Mouse (Mus musculus) hindbrain, embryonic 14.5 days (tissue): ENCODE results near the gene Faap100. TPM values are rescaled to one million over a fixed set of nuclear protein-coding genes. Genes with fewer than 3 reads are reported as not detected.

Experiments
- ATAC-seq: fragments of 200-750 bp; cut with Nextera tagmentation; 2 replicates; pipeline ENCODE4 v1.8.0; 2017; ENCODE audit warnings: moderate number of reproducible peaks, mild to moderate bottlenecking, moderate TSS enrichment, moderate library complexity; ENCODE audit not compliant: low FRiP score
- DNase-seq: peaks from one replicate; pipeline ENCODE4 v3.0.0-alpha.2; 2015; ENCODE audit warnings: low spot score
- H3K27ac ChIP-seq: fragments of 300-500 bp; sonication (generic); 2 replicates; pipeline ENCODE4 v1.5.1; 2014; ENCODE audit warnings: mild to moderate bottlenecking, moderate library complexity
- H3K27me3 ChIP-seq: fragments of 300-500 bp; sonication (generic); 2 replicates; pipeline ENCODE4 v1.6.1; 2014; ENCODE audit warnings: mild to moderate bottlenecking, low read length, mixed read lengths; ENCODE audit not compliant: control insufficient read depth, insufficient read depth
- H3K36me3 ChIP-seq: fragments of 300-500 bp; sonication (generic); replicated peaks from 2 replicates; pipeline ENCODE4 v1.6.1; 2014; ENCODE audit not compliant: control insufficient read depth, insufficient read depth
- H3K4me1 ChIP-seq: fragments of 300-500 bp; sonication (generic); replicated peaks from 2 replicates; pipeline ENCODE4 v1.6.1; 2014; ENCODE audit warnings: antibody characterized with exemption, low read length, mixed read lengths; ENCODE audit not compliant: control insufficient read depth, insufficient read depth
- H3K4me2 ChIP-seq: fragments of 300-500 bp; sonication (generic); replicated peaks from 2 replicates; pipeline ENCODE4 v1.6.1; 2014; ENCODE audit warnings: mild to moderate bottlenecking, moderate library complexity
- H3K4me3 ChIP-seq: fragments of 300-500 bp; sonication (generic); replicated peaks from 2 replicates; pipeline ENCODE4 v1.5.1; 2014; ENCODE audit warnings: mild to moderate bottlenecking, low read length
- H3K9ac ChIP-seq: fragments of 300-500 bp; sonication (generic); 2 replicates; pipeline ENCODE4 v1.6.1; 2014
- H3K9me3 ChIP-seq: fragments of 300-500 bp; sonication (generic); 2 replicates; pipeline ENCODE4 v1.6.1; 2016; ENCODE audit warnings: low read length; ENCODE audit not compliant: control insufficient read depth
- WGBS: fragments of 180-500 bp; shearing (Covaris S2); extraction: QIAGEN DNeasy Blood & Tissue Kit; methylation state at CpG from one replicate; pipeline ENCODE4 v1.1.7; 2014; 5-methylcytosine and 5-hydroxymethylcytosine counted together
- polyA plus RNA-seq: library from polyadenylated mRNA; unstranded; fragments of >200 nt; fragmentation: Nextera tagmentation; extraction: Ambion mirVana; gene quantifications from 2 replicates; pipeline ENCODE4 v1.2.1, GENCODE M21; 2014

Faap100 gene
- polyA plus RNA-seq, 1 experiment from 2014 or later: 85.6 TPM

GRCm38 (mm10) chr11:120378031-120378610, 443 bp downstream of the Faap100 start:
- H3K4me2 ChIP-seq: peak overlapping the region; percentile 95
- no peaks in the 10 kb centered on the region for H3K27me3 ChIP-seq
- DNase-seq (no peak), ATAC-seq (peak; percentile 32)
- 4% methylated on average over 40 of the region's 40 CpGs for WGBS
- peaks cover 25% of the 10 kb centered on the region for H3K4me1 ChIP-seq
- H3K9me3 ChIP-seq: no peaks in the 10 kb centered on the region
- H3K4me3 ChIP-seq: peak overlapping the region; percentile 91
- peak overlapping the region; percentile 86 for H3K27ac ChIP-seq
- peak overlapping the region; percentile 92 for H3K9ac ChIP-seq
- peaks cover 72% of the 10 kb centered on the region for H3K36me3 ChIP-seq

- Histone ChIP-seq H3K4me1 (peaks cover 25% of the 10 kb centered on the region), H3K27me3 (no peaks in the 10 kb centered on the region), H3K9me3 (no peaks in the 10 kb centered on the region), H3K36me3 (peaks cover 72% of the 10 kb centered on the region), H3K4me2 (peak overlapping the region; percentile 95), H3K4me3 (peak overlapping the region; percentile 91), H3K9ac (peak overlapping the region; percentile 92), H3K27ac (peak overlapping the region; percentile 86; the same call in 1 of the 2 replicates)
- DNase-seq (no peak), ATAC-seq (no peak)
- 70% methylated on average over 10 of the region's 10 CpGs for WGBS
These were observed 1.2 kb downstream of the Faap100 start for GRCm38 (mm10) chr11:120377337-120377736.

DNA sequence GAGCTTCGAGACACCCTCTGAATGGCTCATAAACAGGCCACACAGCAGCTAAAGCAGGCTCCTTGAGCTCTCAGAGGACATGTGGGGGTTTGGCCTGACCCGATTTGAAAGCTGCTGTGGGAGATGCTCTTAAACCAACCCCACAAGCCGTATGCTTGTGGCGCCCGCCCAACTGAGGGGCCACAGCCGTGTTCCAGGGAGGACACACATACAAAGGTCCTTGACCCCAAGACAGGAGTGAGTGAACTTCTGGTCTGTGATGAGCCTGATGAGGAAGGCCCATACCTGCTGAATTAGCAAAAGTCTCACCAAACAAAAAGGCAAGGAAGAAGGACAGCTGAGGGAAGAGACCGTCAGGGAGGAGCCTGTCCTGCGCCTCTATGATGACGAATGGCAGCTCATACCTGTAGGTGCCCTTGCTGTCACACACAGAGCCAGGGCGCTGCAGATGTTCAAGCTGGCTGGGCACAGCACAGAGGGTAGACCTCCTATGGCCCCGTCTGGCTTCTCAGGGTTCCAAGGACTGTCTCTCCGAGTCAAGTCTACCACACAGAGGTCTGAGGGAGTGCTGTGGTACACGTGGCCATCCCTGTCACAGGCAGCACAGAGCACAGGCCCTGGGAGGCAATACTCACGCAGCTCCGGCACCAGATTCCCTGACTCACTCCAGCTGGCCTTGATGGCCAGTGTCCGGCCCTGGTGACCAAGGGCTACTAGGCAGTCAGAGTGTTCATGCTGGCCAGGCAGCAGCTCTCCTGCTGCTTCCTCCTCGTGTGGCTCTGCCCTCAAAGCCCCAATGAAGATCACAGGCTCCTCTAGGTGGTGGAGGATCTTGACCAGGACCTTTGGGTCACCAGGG, 2.0 kb downstream of the Faap100 start:
- H3K4me2 ChIP-seq: peak overlapping the region; percentile 95
- H3K4me1 ChIP-seq: peaks cover 25% of the 10 kb centered on the region
- ATAC-seq: no peak
- no peaks in the 10 kb centered on the region for H3K27me3 ChIP-seq
- no peak for DNase-seq
- no peak overlapping the region for H3K27ac ChIP-seq
- peak overlapping the region; percentile 91; the same call in 1 of the 2 replicates for H3K4me3 ChIP-seq
- peak overlapping the region; percentile 92; the same call in 1 of the 2 replicates for H3K9ac ChIP-seq
- no peaks in the 10 kb centered on the region for H3K9me3 ChIP-seq
- WGBS: 91% methylated on average over 17 of the region's 17 CpGs
- H3K36me3 ChIP-seq: peaks cover 72% of the 10 kb centered on the region

GRCm38 (mm10) chr11:120375324-120375723, 3.2 kb downstream of the Faap100 start:
- ATAC-seq: no peak
- Histone ChIP-seq H3K9me3 (no peaks in the 10 kb centered on the region), H3K36me3 (peaks cover 68% of the 10 kb centered on the region), H3K27me3 (no peaks in the 10 kb centered on the region), H3K4me2 (no peak overlapping the region), H3K9ac (no peak overlapping the region), H3K4me1 (peaks cover 25% of the 10 kb centered on the region), H3K27ac (no peak overlapping the region), H3K4me3 (no peak overlapping the region)
- 95% methylated on average over 10 of the region's 10 CpGs for WGBS
- no peak for DNase-seq

DNA sequence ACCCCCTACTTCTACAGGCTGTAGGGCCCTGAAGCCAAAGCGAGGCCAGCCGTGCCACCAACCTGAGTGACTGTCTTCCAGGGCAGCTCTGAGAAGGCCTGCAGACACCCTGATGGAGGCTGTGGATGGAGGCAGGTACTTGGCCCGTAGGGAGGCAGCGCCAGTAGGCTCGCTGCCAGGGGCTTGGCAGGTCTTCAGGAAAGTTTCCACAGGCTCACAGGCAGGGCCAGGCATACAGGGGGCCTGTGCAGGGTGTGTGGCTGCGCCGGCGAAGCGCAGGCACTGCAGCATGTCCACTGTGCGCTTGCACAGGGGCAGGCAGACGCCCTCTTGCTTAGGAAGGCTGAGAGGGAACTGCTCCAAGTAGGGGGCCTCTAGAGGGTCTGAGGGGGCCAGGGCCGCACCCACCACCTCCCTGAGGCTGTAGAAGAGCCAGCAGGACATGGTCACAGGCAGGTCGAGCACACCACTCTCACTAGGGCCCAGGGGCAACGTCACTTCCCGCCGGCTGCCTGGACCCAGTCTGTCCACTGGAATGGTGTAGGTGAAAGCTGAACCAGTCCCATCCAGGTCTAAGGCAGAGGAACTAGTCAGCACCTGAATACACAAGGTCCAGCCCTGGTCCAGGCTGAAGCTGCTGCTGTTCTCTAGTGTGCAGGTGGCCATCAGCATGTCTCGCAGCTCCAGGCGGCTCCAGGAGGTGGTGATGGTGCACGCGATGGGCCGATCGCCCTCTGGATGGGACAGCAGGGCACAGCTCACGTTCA, 4.6 kb downstream of the Faap100 start:
- DNase-seq (no peak), ATAC-seq (no peak)
- Histone ChIP-seq H3K9me3 (no peaks in the 10 kb centered on the region), H3K27ac (no peak overlapping the region), H3K9ac (0 out of 2 replicates have a peak overlapping the region, but pooled peaks have one; percentile 11), H3K4me1 (peaks cover 21% of the 10 kb centered on the region), H3K4me3 (no peak overlapping the region), H3K36me3 (peaks cover 77% of the 10 kb centered on the region), H3K4me2 (no peak overlapping the region), H3K27me3 (no peaks in the 10 kb centered on the region)
- WGBS: 92% methylated on average over 23 of the region's 23 CpGs

DNA sequence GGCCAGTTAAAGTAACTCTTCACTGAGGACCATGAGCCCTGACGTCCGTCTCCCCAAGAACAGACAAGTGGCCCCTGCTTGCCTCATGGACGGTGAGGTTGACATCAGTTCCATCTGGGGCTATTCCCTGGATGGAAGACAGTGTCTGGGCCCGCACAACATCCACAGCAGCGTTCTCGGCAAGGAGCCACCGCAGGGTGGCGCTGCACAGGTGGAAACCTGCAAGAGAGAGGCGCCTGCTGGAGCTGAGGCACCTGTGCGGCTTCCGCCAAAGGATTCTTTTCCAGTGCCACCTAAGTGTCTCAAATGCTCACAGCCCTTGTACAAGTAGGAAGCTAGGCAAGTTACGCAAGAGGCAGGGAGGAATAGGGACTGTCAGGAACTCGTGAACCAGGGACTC, 5.5 kb downstream of the Faap100 start:
- DNase-seq (no peak), ATAC-seq (no peak)
- Histone ChIP-seq H3K4me3 (no peak overlapping the region), H3K4me1 (peaks cover 16% of the 10 kb centered on the region), H3K9ac (no peak overlapping the region), H3K36me3 (peaks cover 87% of the 10 kb centered on the region), H3K27me3 (no peaks in the 10 kb centered on the region), H3K27ac (no peak overlapping the region), H3K9me3 (no peaks in the 10 kb centered on the region), H3K4me2 (no peak overlapping the region)
- WGBS: 65% methylated on average over 13 of the region's 13 CpGs

DNA sequence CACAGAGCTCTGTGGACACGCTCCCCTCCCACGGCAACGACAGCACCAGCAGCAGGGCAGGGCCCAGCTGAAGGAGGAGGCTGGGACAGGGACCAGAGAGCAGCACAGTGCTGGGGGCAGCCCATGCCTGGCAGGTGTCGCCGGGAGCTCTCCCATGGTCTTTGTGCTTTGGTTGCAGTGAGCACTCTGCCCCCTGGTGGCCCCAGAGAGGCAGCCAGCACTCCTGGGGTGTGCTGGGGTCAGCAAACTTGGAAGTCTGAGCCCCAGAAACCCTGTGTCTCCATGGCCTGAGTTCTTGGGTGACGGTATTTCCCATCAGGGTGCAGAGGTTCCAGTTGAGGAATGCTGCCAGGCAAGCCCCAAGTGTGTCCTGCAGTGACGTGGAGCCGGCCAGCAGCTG, 8.9 kb downstream of the Faap100 start:
- Histone ChIP-seq H3K27ac (no peak overlapping the region), H3K27me3 (no peaks in the 10 kb centered on the region), H3K9ac (no peak overlapping the region), H3K36me3 (peaks cover 62% of the 10 kb centered on the region), H3K9me3 (no peaks in the 10 kb centered on the region), H3K4me2 (no peak overlapping the region), H3K4me3 (no peak overlapping the region), H3K4me1 (peaks cover 14% of the 10 kb centered on the region)
- WGBS: 33% methylated on average over 8 of the region's 8 CpGs
- ATAC-seq (peak; percentile 34; the same call in 1 of the 2 replicates), DNase-seq (no peak)

GRCm38 (mm10) chr11:120366443-120367027, 12.0 kb downstream of the Faap100 start:
- ATAC-seq: no peak
- peaks cover 14% of the 10 kb centered on the region for H3K4me1 ChIP-seq
- peak overlapping the region; percentile 26; the same call in 1 of the 2 replicates for H3K9ac ChIP-seq
- no peak overlapping the region for H3K4me2 ChIP-seq
- 31% methylated on average over 7 of the region's 7 CpGs for WGBS
- no peak overlapping the region for H3K27ac ChIP-seq
- H3K9me3 ChIP-seq: no peaks in the 10 kb centered on the region
- no peak overlapping the region for H3K4me3 ChIP-seq
- H3K27me3 ChIP-seq: no peaks in the 10 kb centered on the region
- no peak for DNase-seq
- H3K36me3 ChIP-seq: peaks cover 31% of the 10 kb centered on the region

DNA sequence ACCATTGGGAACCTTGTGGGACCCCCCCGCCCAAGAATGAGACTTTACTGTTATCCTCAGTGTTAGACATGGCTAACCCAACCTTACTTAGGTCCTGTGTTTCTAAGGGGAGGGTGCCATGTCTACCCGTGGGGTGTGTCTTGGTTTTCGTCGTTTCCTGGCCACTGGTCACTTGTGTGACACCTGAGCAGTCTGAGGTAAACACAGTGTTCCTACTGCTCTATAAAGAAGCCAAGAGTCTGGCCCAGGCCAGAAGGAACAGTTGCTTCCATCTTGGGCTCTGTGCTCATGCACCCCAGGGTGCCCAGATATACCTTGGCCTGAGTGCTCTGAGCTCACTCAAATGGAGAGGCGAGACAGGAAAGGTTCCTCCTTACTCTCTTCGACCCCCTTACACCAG, 15.7 kb downstream of the Faap100 start:
- 86% methylated on average over 6 of the region's 6 CpGs for WGBS
- Histone ChIP-seq H3K4me1 (peaks cover 39% of the 10 kb centered on the region), H3K36me3 (no peaks in the 10 kb centered on the region), H3K27ac (no peak overlapping the region), H3K4me3 (no peak overlapping the region), H3K27me3 (no peaks in the 10 kb centered on the region), H3K4me2 (no peak overlapping the region), H3K9ac (no peak overlapping the region), H3K9me3 (no peaks in the 10 kb centered on the region)
- DNase-seq: no peak
- ATAC-seq: no peak
